Mouse (Mus musculus) cerebellum, adult 2 months (tissue): ENCODE data around the gene Zfp771. TPM values are rescaled to one million over a fixed set of nuclear protein-coding genes. Genes with fewer than 3 reads are reported as not detected.

Experiments
- DNase-seq, 2 experiments: peaks; one replicate each; pipeline ENCODE4 v3.0.0; 2021
- H3K27ac ChIP-seq: fragments of 200-500 bp; 2 replicates; pipeline ENCODE4 v1.5.1; 2012; ENCODE audit warnings: low read length, control low read depth, inconsistent platforms; ENCODE audit not compliant: insufficient read depth
- H3K27me3 ChIP-seq: fragments of 200-500 bp; 2 replicates; pipeline ENCODE4 v1.6.1; 2012; ENCODE audit warnings: inconsistent platforms, mild to moderate bottlenecking, low read length, moderate library complexity; ENCODE audit not compliant: control insufficient read depth, insufficient read depth
- H3K4me1 ChIP-seq: fragments of 200-500 bp; 2 replicates; pipeline ENCODE4 v1.6.1; 2011; ENCODE audit warnings: low read length; ENCODE audit not compliant: control insufficient read depth, insufficient read depth
- H3K4me3 ChIP-seq: fragments of 200-500 bp; replicated peaks from 2 replicates; pipeline ENCODE3; 2011; ENCODE audit warnings: mild to moderate bottlenecking, low read depth, low read length, control low read depth; ENCODE audit not compliant: insufficient read depth
- CTCF ChIP-seq: fragments of 200-500 bp; IDR thresholded peaks from 2 replicates; pipeline ENCODE4 v1.5.1; 2011; ENCODE audit warnings: low read depth, mild to moderate bottlenecking, control low read depth, low read length, moderate library complexity, borderline replicate concordance; ENCODE audit not compliant: insufficient read depth
- POLR2A ChIP-seq: fragments of 200-500 bp; IDR thresholded peaks from 2 replicates; pipeline ENCODE4 v1.6.1; 2011; ENCODE audit warnings: low read length, control low read depth, borderline replicate concordance; ENCODE audit not compliant: insufficient read depth
- WGBS: fragments of 180-500 bp; shearing (Covaris S2); methylation state at CpG from one replicate; pipeline ENCODE4 v1.1.7; 2018; 5-methylcytosine and 5-hydroxymethylcytosine counted together
- polyA plus RNA-seq: library from polyadenylated mRNA; depleted of rRNA; stranded (reverse); fragments of >200 nt; gene quantifications from 2 replicates; pipeline ENCODE4 v1.2.3, GENCODE M21; 2012

Gene Zfp771
- polyA plus RNA-seq, 1 experiment = 88.7 TPM

GRCm38 (mm10) chr7:127214981-127215871 is 28.8 kb upstream of the Zfp771 start:
- H3K4me1 ChIP-seq = no peaks in the 10 kb centered on the region
- WGBS = 28% methylated on average over 33 of the region's 33 CpGs
- H3K27me3 ChIP-seq = no peaks in the 10 kb centered on the region
- peak overlapping the region; percentile 39 for H3K4me3 ChIP-seq
- TF ChIP-seq POLR2A (no peak), CTCF (peak; percentile 88)
- peak; percentile 72 to 76 for DNase-seq
- H3K27ac ChIP-seq = no peak overlapping the region

- Histone ChIP-seq H3K27ac (no peak overlapping the region), H3K4me1 (no peaks in the 10 kb centered on the region), H3K27me3 (no peaks in the 10 kb centered on the region), H3K4me3 (no peak overlapping the region)
- 83% methylated on average over 5 of the region's 5 CpGs for WGBS
- TF ChIP-seq CTCF = no peak
- no peak for TF ChIP-seq POLR2A
- no peak for DNase-seq
These were observed 27.8 kb upstream of the Zfp771 start for GRCm38 (mm10) chr7:127216307-127216706.

GRCm38 (mm10) chr7:127217475-127217874 is 26.6 kb upstream of the Zfp771 start:
- H3K4me3 ChIP-seq = no peak overlapping the region
- DNase-seq = no peak

GRCm38 (mm10) chr7:127217901-127218642 is 26.0 kb upstream of the Zfp771 start:
- WGBS = 79% methylated on average over 10 of the region's 10 CpGs
- no peaks in the 10 kb centered on the region for H3K4me1 ChIP-seq
- no peak overlapping the region for H3K4me3 ChIP-seq
- no peak for DNase-seq
- H3K27me3 ChIP-seq = no peaks in the 10 kb centered on the region
- no peak for TF ChIP-seq CTCF
- TF ChIP-seq POLR2A = no peak
- no peak overlapping the region for H3K27ac ChIP-seq

More at GRCm38 (mm10) chr7:127217475-127217874, 26.6 kb upstream of the Zfp771 start:
- H3K4me1 ChIP-seq = no peaks in the 10 kb centered on the region
- WGBS = 93% methylated on average over 6 of the region's 6 CpGs
- no peak overlapping the region for H3K27ac ChIP-seq
- no peaks in the 10 kb centered on the region for H3K27me3 ChIP-seq
- TF ChIP-seq CTCF (no peak), POLR2A (no peak)

DNA sequence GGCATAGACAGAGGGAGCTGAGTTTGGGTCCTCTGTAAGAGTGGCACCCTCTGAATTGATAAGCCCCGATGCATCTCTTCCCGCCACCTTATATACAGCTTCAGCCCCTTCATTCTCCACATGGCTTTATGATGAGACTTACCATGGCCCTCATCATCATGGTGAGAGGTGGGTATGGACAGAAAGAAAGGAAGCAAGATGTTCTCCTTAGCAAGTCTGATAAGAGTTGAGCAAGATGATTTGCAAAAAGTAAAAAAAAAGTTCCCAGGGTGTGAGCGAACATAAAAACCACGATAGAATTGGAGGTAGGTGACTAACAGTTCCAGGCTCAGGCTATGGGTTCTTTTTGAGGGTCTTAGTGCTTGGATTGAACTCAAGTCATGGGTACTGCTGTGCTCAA is 25.4 kb upstream of the Zfp771 start:
- Histone ChIP-seq H3K4me3 (no peak overlapping the region), H3K27me3 (no peaks in the 10 kb centered on the region), H3K4me1 (no peaks in the 10 kb centered on the region), H3K27ac (no peak overlapping the region)
- DNase-seq = no peak
- WGBS = 93% methylated on average over 4 of the region's 4 CpGs
- TF ChIP-seq CTCF (no peak), POLR2A (no peak)

- no peak for TF ChIP-seq CTCF
- no peak for TF ChIP-seq POLR2A
- Histone ChIP-seq H3K27me3 (no peaks in the 10 kb centered on the region), H3K27ac (no peak overlapping the region), H3K4me3 (no peak overlapping the region), H3K4me1 (no peaks in the 10 kb centered on the region)
- WGBS = 79% methylated on average over 6 of the region's 6 CpGs
- DNase-seq = no peak
These were observed 23.6 kb upstream of the Zfp771 start for GRCm38 (mm10) chr7:127220440-127220839.

GRCm38 (mm10) chr7:127223106-127223505 is 21.0 kb upstream of the Zfp771 start:
- Histone ChIP-seq H3K4me1 (no peaks in the 10 kb centered on the region), H3K27me3 (no peaks in the 10 kb centered on the region), H3K4me3 (no peak overlapping the region), H3K27ac (no peak overlapping the region)
- TF ChIP-seq CTCF (no peak), POLR2A (no peak)
- no peak for DNase-seq
- WGBS = 98% methylated on average over 3 of the region's 3 CpGs
